Mouse (Mus musculus) intestine, embryonic 15.5 days (tissue): ENCODE measurements around the gene Itgav. TPM values are rescaled to one million over a fixed set of nuclear protein-coding genes. Genes with fewer than 3 reads are reported as not detected.

Experiments
- ATAC-seq: fragments of 200-750 bp; cut with Nextera tagmentation; 2 replicates; pipeline ENCODE4 v1.8.0; 2017; ENCODE audit warnings: moderate TSS enrichment, moderate library complexity
- H3K27ac ChIP-seq: fragments of 300-500 bp; sonication (generic); 2 replicates; pipeline ENCODE4 v1.5.1; 2015; ENCODE audit warnings: mild to moderate bottlenecking, inconsistent platforms
- H3K27me3 ChIP-seq: fragments of 300-500 bp; sonication (generic); replicated peaks from 2 replicates; pipeline ENCODE4 v1.6.1; 2015; ENCODE audit warnings: inconsistent platforms
- H3K36me3 ChIP-seq: fragments of 300-500 bp; sonication (generic); 2 replicates; pipeline ENCODE4 v1.6.1; 2015; ENCODE audit warnings: inconsistent platforms
- H3K4me1 ChIP-seq: fragments of 300-500 bp; sonication (generic); replicated peaks from 2 replicates; pipeline ENCODE4 v1.6.1; 2015; ENCODE audit warnings: inconsistent platforms
- H3K4me2 ChIP-seq: fragments of 300-500 bp; sonication (generic); replicated peaks from 2 replicates; pipeline ENCODE4 v1.6.1; 2015; ENCODE audit warnings: mild to moderate bottlenecking, inconsistent platforms
- H3K4me3 ChIP-seq: fragments of 300-500 bp; sonication (generic); replicated peaks from 2 replicates; pipeline ENCODE4 v1.5.1; 2015; ENCODE audit warnings: inconsistent platforms
- H3K9ac ChIP-seq: fragments of 300-500 bp; sonication (generic); 2 replicates; pipeline ENCODE4 v1.6.1; 2015; ENCODE audit warnings: inconsistent platforms
- H3K9me3 ChIP-seq: fragments of 300-500 bp; sonication (generic); 2 replicates; pipeline ENCODE4 v1.6.1; 2016; ENCODE audit warnings: inconsistent platforms
- WGBS: fragments of 180-500 bp; shearing (Covaris S2); methylation state at CpG from one replicate; pipeline ENCODE4 v1.1.7; 2015; 5-methylcytosine and 5-hydroxymethylcytosine counted together
- polyA plus RNA-seq: library from polyadenylated mRNA; unstranded; fragments of >200 nt; fragmentation: Nextera tagmentation; extraction: Ambion mirVana; gene quantifications from 2 replicates; pipeline ENCODE4 v1.2.1, GENCODE M21; 2015

Itgav gene
- polyA plus RNA-seq, 1 experiment from 2014 or later, result 76.7 TPM

DNA sequence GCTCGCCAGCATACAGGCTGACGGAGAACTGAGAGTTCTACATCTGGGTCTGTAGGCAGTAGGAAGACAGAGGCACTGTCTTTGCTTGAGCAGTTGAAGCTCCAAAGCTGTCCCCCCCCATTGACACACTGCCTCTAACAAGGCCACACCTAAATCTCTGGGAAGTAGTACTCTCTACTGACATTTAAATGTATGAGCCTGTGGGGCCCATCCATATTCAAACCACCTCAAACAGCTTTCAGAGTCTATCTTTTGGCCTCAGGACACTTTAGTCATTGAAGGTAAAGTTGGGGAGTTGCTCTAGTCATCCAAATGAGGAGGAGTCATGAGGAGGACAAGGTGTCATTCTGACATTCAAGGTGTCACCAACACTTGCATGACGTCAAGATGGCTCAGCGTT, 5.9 kb upstream of the Itgav start:
- Histone ChIP-seq H3K4me1 (0 out of 2 replicates have a peak, but pooled peaks cover 4% of the 10 kb centered on the region), H3K27ac (no peak overlapping the region), H3K4me2 (no peak overlapping the region), H3K4me3 (no peak overlapping the region), H3K9me3 (no peaks in the 10 kb centered on the region), H3K27me3 (no peaks in the 10 kb centered on the region), H3K9ac (no peak overlapping the region), H3K36me3 (no peaks in the 10 kb centered on the region)
- no peak for ATAC-seq
- 85% methylated on average over 4 of the region's 4 CpGs for WGBS

DNA sequence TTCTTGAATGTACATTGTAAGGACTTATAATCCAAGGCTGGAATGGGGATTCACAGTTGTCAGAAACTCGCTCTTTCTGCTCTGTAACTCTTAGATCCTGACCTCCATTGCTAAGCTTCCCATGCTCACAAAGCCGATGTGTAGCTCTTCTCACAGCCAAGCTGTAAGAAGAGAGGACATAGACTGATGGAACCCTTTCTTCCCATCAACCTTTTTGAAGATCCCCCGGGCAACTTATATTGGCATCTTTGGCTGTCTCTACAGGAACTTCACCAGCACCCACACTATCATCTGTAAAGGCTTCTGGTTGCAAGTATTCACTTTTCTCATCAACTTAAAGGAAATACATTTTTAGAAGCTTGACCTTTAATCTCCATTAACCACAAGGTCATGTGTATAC, 2.6 kb upstream of the Itgav start:
- 0 out of 2 replicates have a peak, but pooled peaks cover 10% of the 10 kb centered on the region for H3K4me1 ChIP-seq
- no peak overlapping the region for H3K27ac ChIP-seq
- no peak overlapping the region for H3K4me3 ChIP-seq
- H3K9ac ChIP-seq, result no peak overlapping the region
- H3K36me3 ChIP-seq, result no peaks in the 10 kb centered on the region
- 84% methylated on average over 3 of the region's 3 CpGs for WGBS
- ATAC-seq, result no peak
- H3K27me3 ChIP-seq, result no peaks in the 10 kb centered on the region
- H3K9me3 ChIP-seq, result no peaks in the 10 kb centered on the region
- H3K4me2 ChIP-seq, result no peak overlapping the region

- Histone ChIP-seq H3K4me3 (no peak overlapping the region), H3K9me3 (no peaks in the 10 kb centered on the region), H3K9ac (no peak overlapping the region), H3K4me1 (0 out of 2 replicates have a peak, but pooled peaks cover 10% of the 10 kb centered on the region), H3K4me2 (no peak overlapping the region), H3K27ac (no peak overlapping the region), H3K36me3 (no peaks in the 10 kb centered on the region), H3K27me3 (no peaks in the 10 kb centered on the region)
- no peak for ATAC-seq
Measured at GRCm38 (mm10) chr2:83722936-83723335, 1.3 kb upstream of the Itgav start.

DNA sequence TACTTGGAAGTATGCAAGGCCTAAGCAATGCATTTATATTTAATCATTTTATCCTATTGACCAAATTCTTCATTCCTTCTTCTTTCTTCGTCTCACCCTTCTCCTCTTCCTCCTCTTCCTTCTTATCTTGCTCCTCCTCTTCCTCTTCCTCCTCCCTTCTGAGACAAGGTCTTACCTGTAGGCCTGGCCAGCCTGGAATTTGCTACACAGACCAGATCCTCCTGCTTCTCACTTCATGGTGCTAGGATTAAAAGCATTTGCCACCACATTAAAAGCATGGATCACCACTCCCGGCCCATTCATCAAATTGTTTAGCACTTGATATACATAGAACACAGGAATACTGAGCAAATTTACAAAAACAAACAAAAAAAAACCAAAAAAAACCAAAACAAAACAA, 851 bp upstream of the Itgav start:
- 40% methylated on average over 2 of the region's 2 CpGs for WGBS
- Histone ChIP-seq H3K4me2 (peak overlapping the region; percentile 77), H3K4me1 (0 out of 2 replicates have a peak, but pooled peaks cover 10% of the 10 kb centered on the region), H3K27ac (peak overlapping the region; percentile 98; the same call in 1 of the 2 replicates), H3K9me3 (no peaks in the 10 kb centered on the region), H3K9ac (peak overlapping the region; percentile 93; the same call in 1 of the 2 replicates), H3K27me3 (no peaks in the 10 kb centered on the region), H3K36me3 (no peaks in the 10 kb centered on the region), H3K4me3 (peak overlapping the region; percentile 90; the same call in 1 of the 2 replicates)
- no peak for ATAC-seq

- Histone ChIP-seq H3K4me1 (0 out of 2 replicates have a peak, but pooled peaks cover 12% of the 10 kb centered on the region), H3K27ac (peak overlapping the region; percentile 98), H3K4me2 (peak overlapping the region; percentile 77), H3K4me3 (peak overlapping the region; percentile 90), H3K36me3 (no peaks in the 10 kb centered on the region), H3K9me3 (no peaks in the 10 kb centered on the region), H3K9ac (peak overlapping the region; percentile 93), H3K27me3 (no peaks in the 10 kb centered on the region)
- 5% methylated on average over 44 of the region's 44 CpGs for WGBS
- peak; percentile 68 for ATAC-seq
Measured at GRCm38 (mm10) chr2:83724827-83725730, 882 bp downstream of the Itgav start.

GRCm38 (mm10) chr2:83725796-83726195, 1.6 kb downstream of the Itgav start:
- Histone ChIP-seq H3K9me3 (no peaks in the 10 kb centered on the region), H3K27ac (no peak overlapping the region), H3K4me3 (peak overlapping the region; percentile 90), H3K27me3 (no peaks in the 10 kb centered on the region), H3K4me1 (0 out of 2 replicates have a peak, but pooled peaks cover 12% of the 10 kb centered on the region), H3K4me2 (peak overlapping the region; percentile 77), H3K36me3 (no peaks in the 10 kb centered on the region), H3K9ac (peak overlapping the region; percentile 93; the same call in 1 of the 2 replicates)
- no peak for ATAC-seq
- WGBS, result 57% methylated on average over 4 of the region's 4 CpGs

DNA sequence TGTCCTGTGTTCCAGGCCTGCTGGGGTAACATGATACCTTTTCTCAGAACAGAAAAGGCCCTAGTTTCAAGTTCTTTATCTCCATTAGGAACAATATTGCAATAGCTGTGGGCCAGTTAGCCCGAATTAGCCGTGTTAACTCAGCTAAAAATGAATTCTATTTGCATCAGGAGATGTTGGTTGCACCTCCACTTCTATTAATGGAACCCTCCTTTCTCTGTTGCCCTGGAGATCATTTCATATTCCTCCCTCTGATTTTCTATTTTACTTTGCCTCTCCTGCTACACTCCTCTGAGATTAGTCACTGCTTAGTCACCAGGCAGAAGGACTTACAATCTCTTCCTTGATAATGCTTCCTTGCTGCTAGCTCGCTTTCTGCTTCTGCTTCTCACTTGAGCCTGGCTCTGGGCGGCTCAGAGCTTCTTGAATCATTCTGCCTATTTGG, 4.1 kb downstream of the Itgav start:
- Histone ChIP-seq H3K4me2 (no peak overlapping the region), H3K27me3 (no peaks in the 10 kb centered on the region), H3K4me3 (no peak overlapping the region), H3K27ac (no peak overlapping the region), H3K36me3 (no peaks in the 10 kb centered on the region), H3K9ac (no peak overlapping the region), H3K9me3 (no peaks in the 10 kb centered on the region), H3K4me1 (0 out of 2 replicates have a peak, but pooled peaks cover 9% of the 10 kb centered on the region)
- 78% methylated on average over 4 of the region's 4 CpGs for WGBS
- ATAC-seq, result no peak

- Histone ChIP-seq H3K4me2 (no peak overlapping the region), H3K27me3 (no peaks in the 10 kb centered on the region), H3K36me3 (no peaks in the 10 kb centered on the region), H3K9me3 (no peaks in the 10 kb centered on the region), H3K4me3 (no peak overlapping the region), H3K27ac (no peak overlapping the region), H3K9ac (no peak overlapping the region), H3K4me1 (peaks cover 11% of the 10 kb centered on the region)
- 68% methylated on average over 5 of the region's 5 CpGs for WGBS
- no peak for ATAC-seq
Measured at GRCm38 (mm10) chr2:83729339-83729738, 5.1 kb downstream of the Itgav start.

- ATAC-seq, result no peak
Measured at GRCm38 (mm10) chr2:83732896-83733295, 8.7 kb downstream of the Itgav start.

DNA sequence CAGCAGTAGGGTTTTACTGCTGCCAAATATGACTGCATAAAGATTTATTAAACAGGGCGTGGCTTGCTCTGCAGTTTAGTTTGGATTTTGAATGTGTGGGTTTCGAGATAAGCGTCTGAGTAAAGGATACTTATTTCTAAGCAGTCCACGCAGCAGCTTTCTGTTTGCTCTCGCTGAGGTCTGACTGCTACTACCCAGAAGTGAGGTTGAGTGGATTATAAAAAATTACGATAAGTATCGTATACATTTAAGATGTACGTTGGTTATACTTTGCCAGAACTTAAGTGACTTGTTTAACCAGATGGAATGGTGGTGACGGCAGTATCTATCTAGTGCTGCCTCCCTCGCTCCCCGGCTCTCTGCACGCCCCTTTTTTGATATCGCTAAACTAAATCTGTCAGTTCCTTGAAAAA, 9.8 kb downstream of the Itgav start:
- Histone ChIP-seq H3K27me3 (no peaks in the 10 kb centered on the region), H3K9ac (no peak overlapping the region), H3K4me1 (peaks cover 16% of the 10 kb centered on the region), H3K4me3 (no peak overlapping the region), H3K9me3 (no peaks in the 10 kb centered on the region), H3K27ac (peak overlapping the region; percentile 32; the same call in 1 of the 2 replicates), H3K36me3 (no peaks in the 10 kb centered on the region), H3K4me2 (peak overlapping the region; percentile 35)
- ATAC-seq, result peak; percentile 69
- 33% methylated on average over 13 of the region's 13 CpGs for WGBS

More at GRCm38 (mm10) chr2:83732896-83733295, 8.7 kb downstream of the Itgav start:
- peaks cover 8% of the 10 kb centered on the region for H3K4me1 ChIP-seq
- H3K27me3 ChIP-seq, result no peaks in the 10 kb centered on the region
- 87% methylated on average over 4 of the region's 4 CpGs for WGBS
- no peak overlapping the region for H3K27ac ChIP-seq
- no peaks in the 10 kb centered on the region for H3K36me3 ChIP-seq
- H3K9ac ChIP-seq, result no peak overlapping the region
- H3K4me3 ChIP-seq, result no peak overlapping the region
- H3K9me3 ChIP-seq, result no peaks in the 10 kb centered on the region
- no peak overlapping the region for H3K4me2 ChIP-seq

GRCm38 (mm10) chr2:83735276-83735675, 11.1 kb downstream of the Itgav start:
- 80% methylated on average over 5 of the region's 5 CpGs for WGBS
- no peaks in the 10 kb centered on the region for H3K27me3 ChIP-seq
- H3K27ac ChIP-seq, result no peak overlapping the region
- peaks cover 19% of the 10 kb centered on the region for H3K4me1 ChIP-seq
- no peaks in the 10 kb centered on the region for H3K9me3 ChIP-seq
- no peak overlapping the region for H3K9ac ChIP-seq
- ATAC-seq, result no peak
- H3K36me3 ChIP-seq, result no peaks in the 10 kb centered on the region
- no peak overlapping the region for H3K4me2 ChIP-seq
- no peak overlapping the region for H3K4me3 ChIP-seq

- ATAC-seq, result no peak
- no peaks in the 10 kb centered on the region for H3K36me3 ChIP-seq
- no peak overlapping the region for H3K9ac ChIP-seq
- H3K27ac ChIP-seq, result no peak overlapping the region
- H3K4me2 ChIP-seq, result no peak overlapping the region
- H3K4me3 ChIP-seq, result no peak overlapping the region
- no peaks in the 10 kb centered on the region for H3K27me3 ChIP-seq
- peaks cover 21% of the 10 kb centered on the region for H3K4me1 ChIP-seq
- no peaks in the 10 kb centered on the region for H3K9me3 ChIP-seq
- 77% methylated on average over 5 of the region's 5 CpGs for WGBS
Measured at GRCm38 (mm10) chr2:83736836-83737235, 12.6 kb downstream of the Itgav start.
